Mouse (Mus musculus) kidney, adult 2 months (tissue): ENCODE measurements around the gene Zfp329. TPM values are rescaled to one million over a fixed set of nuclear protein-coding genes. Genes with fewer than 3 reads are reported as not detected.
A peak's percentile ranks its signal among the peaks of the same experiment; 100 is the strongest.
"Not testable (repeated sequence)": the region's sequence is repeated elsewhere in the genome, so short reads cannot be mapped to it uniquely, and the experiment has no call there.

Experiments used
- DNase-seq: peaks from one replicate; pipeline ENCODE4 v3.0.0; 2021
- H3K27ac ChIP-seq: fragments of 200-500 bp; 2 replicates; pipeline ENCODE4 v1.5.1; 2012; ENCODE audit warnings: low read depth, low read length, control low read depth, inconsistent platforms; ENCODE audit not compliant: insufficient read depth
- H3K27me3 ChIP-seq: fragments of 200-500 bp; replicated peaks from 2 replicates; pipeline ENCODE4 v1.6.1; 2012; ENCODE audit warnings: mild to moderate bottlenecking, moderate library complexity, low read length, inconsistent platforms; ENCODE audit not compliant: control insufficient read depth, insufficient read depth
- H3K36me3 ChIP-seq: fragments of 200-500 bp; 2 replicates; pipeline ENCODE4 v1.6.1; 2012; ENCODE audit warnings: mild to moderate bottlenecking, moderate library complexity, low read length, inconsistent platforms; ENCODE audit not compliant: control insufficient read depth, insufficient read depth
- H3K4me1 ChIP-seq: fragments of 200-500 bp; 2 replicates; pipeline ENCODE4 v1.6.1; 2011; ENCODE audit warnings: low read length; ENCODE audit not compliant: control insufficient read depth, insufficient read depth
- H3K4me3 ChIP-seq: fragments of 200-500 bp; 2 replicates; pipeline ENCODE4 v1.5.1; 2011; ENCODE audit warnings: mild to moderate bottlenecking, low read depth, low read length, control low read depth; ENCODE audit not compliant: insufficient read depth
- CTCF ChIP-seq: fragments of 200-500 bp; conservative IDR thresholded peaks from 2 replicates; pipeline ENCODE4 v1.5.1; 2011; ENCODE audit warnings: low read depth, mild to moderate bottlenecking, control low read depth, low read length, moderate library complexity, mixed read lengths; ENCODE audit not compliant: insufficient read depth, insufficient read length
- POLR2A ChIP-seq: fragments of 200-500 bp; IDR thresholded peaks from one replicate; pipeline ENCODE4 v1.6.1; 2011; ENCODE audit warnings: low read depth, low read length, control low read depth
- WGBS: fragments of 180-500 bp; shearing (Covaris S2); methylation state at CpG from one replicate; pipeline ENCODE4 v1.1.7; 2018; 5-methylcytosine and 5-hydroxymethylcytosine counted together
- polyA plus RNA-seq: library from polyadenylated mRNA; depleted of rRNA; stranded (reverse); fragments of >200 nt; gene quantifications from 2 replicates; pipeline ENCODE4 v1.2.3, GENCODE M21; 2012

Zfp329 gene
- polyA plus RNA-seq, 1 experiment = 1.7 TPM

- Histone ChIP-seq H3K36me3 (peaks cover 2% of the 10 kb centered on the region; the same call in 1 of the 2 replicates), H3K27ac (no peak within 1 kb of the TSS), H3K4me3 (peak within 1 kb of the TSS; percentile 64), H3K27me3 (no peaks in the 10 kb centered on the region), H3K4me1 (no peaks in the 10 kb centered on the region)
- WGBS = 7% methylated on average over 31 of the region's 31 CpGs
- TF ChIP-seq POLR2A = no peak
- no peak for TF ChIP-seq CTCF
- DNase-seq = peak; percentile 68
Measured at GRCm38 (mm10) chr7:12802866-12803726, 15.6 kb downstream of the Zfp329 start, which contains the start of gene Zscan18. Gene Zscan18, minus strand, starts transcription at chr7:12803635.

DNA sequence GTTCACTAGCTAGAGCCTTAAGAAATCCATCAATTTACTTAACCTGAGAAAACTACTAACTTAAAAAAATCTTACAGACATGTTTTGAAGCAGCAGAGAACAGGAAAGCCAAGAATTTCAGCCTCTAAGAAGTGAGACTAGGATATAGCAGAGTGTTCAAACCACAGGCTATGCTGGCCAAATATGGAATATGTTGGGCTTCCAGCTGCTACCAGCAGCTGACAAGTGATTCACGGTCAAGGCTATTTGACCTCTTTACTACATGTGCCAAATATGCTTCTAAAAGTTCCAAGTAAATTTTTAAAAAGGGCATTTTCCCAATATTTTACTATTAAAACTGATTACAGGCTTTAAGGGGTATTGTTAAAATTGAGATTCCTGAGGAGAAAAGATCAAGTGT, 19.1 kb downstream of the Zfp329 start:
- Histone ChIP-seq H3K27me3 (no peaks in the 10 kb centered on the region), H3K36me3 (no peaks in the 10 kb centered on the region), H3K4me1 (no peaks in the 10 kb centered on the region), H3K27ac (no peak overlapping the region), H3K4me3 (no peak overlapping the region)
- 78% methylated on average over 1 of the region's 1 CpGs for WGBS
- DNase-seq = no peak
- no peak for TF ChIP-seq POLR2A

GRCm38 (mm10) chr7:12797971-12798370, 20.7 kb downstream of the Zfp329 start:
- Histone ChIP-seq H3K4me1 (no peaks in the 10 kb centered on the region), H3K36me3 (no peaks in the 10 kb centered on the region), H3K27me3 (no peaks in the 10 kb centered on the region), H3K27ac (no peak overlapping the region), H3K4me3 (no peak overlapping the region)
- TF ChIP-seq CTCF (no peak), POLR2A (no peak)
- 64% methylated on average over 2 of the region's 2 CpGs for WGBS
- no peak for DNase-seq

- DNase-seq, H3K4me1 ChIP-seq, H3K36me3 ChIP-seq, H3K4me3 ChIP-seq, H3K27me3 ChIP-seq, H3K27ac ChIP-seq: not testable (repeated sequence)
- 85% methylated on average over 11 of the region's 11 CpGs for WGBS
Measured at GRCm38 (mm10) chr7:12792624-12793023, 26.0 kb downstream of the Zfp329 start.

- 17% methylated on average over 5 of the region's 5 CpGs for WGBS
- Histone ChIP-seq H3K4me3 (no peak overlapping the region), H3K27me3 (no peaks in the 10 kb centered on the region; the same call in 1 of the 2 replicates), H3K27ac (no peak overlapping the region), H3K4me1 (no peaks in the 10 kb centered on the region), H3K36me3 (no peaks in the 10 kb centered on the region)
- TF ChIP-seq CTCF (no peak), POLR2A (no peak)
- no peak for DNase-seq
Measured at GRCm38 (mm10) chr7:12788025-12788424, 30.6 kb downstream of the Zfp329 start.

DNA sequence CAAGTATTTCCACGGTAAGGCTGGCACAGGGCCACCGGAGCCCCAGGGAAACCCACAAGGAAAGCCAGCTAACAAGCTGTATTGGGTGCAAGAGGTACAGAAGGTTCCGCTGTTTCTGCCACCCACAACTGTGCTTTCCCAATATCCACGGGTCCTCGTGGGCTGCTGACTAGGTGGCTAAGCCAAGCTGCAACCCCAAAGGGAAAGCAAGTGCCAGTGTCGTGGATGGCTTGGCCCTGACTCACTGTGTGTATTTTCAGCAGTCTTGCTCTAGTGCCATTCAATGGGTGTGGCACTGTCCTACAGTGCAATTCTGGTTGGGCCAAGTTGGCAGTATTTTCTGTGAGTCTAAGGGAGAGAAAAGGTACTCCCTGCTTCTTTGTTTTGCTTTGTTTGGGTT, 31.3 kb downstream of the Zfp329 start:
- Histone ChIP-seq H3K4me1 (no peaks in the 10 kb centered on the region), H3K27me3 (no peaks in the 10 kb centered on the region; the same call in 1 of the 2 replicates), H3K27ac (no peak overlapping the region), H3K4me3 (no peak overlapping the region), H3K36me3 (no peaks in the 10 kb centered on the region)
- TF ChIP-seq CTCF = no peak
- no peak for TF ChIP-seq POLR2A
- 72% methylated on average over 6 of the region's 6 CpGs for WGBS
- no peak for DNase-seq

GRCm38 (mm10) chr7:12780151-12780830, 38.4 kb downstream of the Zfp329 start:
- WGBS = 1% methylated on average over 57 of the region's 57 CpGs
- H3K27me3 ChIP-seq = no peaks in the 10 kb centered on the region
- DNase-seq = peak; percentile 66

More at GRCm38 (mm10) chr7:12780151-12780830, 38.4 kb downstream of the Zfp329 start:
- Histone ChIP-seq H3K36me3 (no peaks in the 10 kb centered on the region), H3K4me3 (peak overlapping the region; percentile 65), H3K27ac (no peak overlapping the region), H3K4me1 (no peaks in the 10 kb centered on the region)
- TF ChIP-seq CTCF (no peak), POLR2A (no peak)
